Mouse (Mus musculus) A20 (cell line): ENCODE data around the gene Duox1.
A peak's percentile ranks its signal among the peaks of the same experiment; 100 is the strongest.
"Not testable (repeated sequence)": the region's sequence is repeated elsewhere in the genome, so short reads cannot be mapped to it uniquely, and the experiment has no call there.

Source experiments
- DNase-seq: peaks from one replicate; pipeline ENCODE4 v3.0.0-alpha.2; 2011; ENCODE audit warnings: low read depth, low spot score

The Duox1 gene

DNA sequence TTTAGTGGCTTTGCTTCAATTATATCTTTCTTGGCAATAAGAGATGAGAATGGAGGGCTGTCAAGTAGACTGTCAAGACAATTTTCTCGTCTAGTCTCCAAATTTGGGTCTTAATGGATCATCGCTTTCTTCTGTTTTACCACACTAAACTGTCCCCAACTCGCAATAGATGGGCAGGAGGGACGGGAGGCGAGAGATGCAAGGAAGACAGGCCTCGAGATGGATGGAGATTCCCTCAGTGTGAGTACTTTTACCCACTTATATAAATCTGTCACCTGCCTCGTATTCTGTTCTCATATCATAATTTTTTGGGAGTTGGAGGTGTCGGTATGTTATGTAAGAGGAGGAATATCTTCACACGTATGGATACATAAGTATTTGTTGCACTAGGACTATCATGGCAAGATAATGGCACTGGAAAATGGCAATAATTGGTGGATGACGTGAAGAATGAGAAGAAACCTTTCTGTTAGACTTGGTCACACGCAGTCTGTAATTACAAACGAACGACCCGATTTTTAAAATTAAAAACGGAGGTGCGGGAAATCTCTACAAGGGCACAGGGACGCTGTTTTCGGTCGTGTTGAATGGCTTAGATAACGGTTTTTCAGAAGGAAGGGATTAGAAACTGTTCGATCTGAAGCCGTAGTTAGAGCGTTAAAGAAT is 59.3 kb downstream of the Duox1 start:
- DNase-seq: no peak

DNA sequence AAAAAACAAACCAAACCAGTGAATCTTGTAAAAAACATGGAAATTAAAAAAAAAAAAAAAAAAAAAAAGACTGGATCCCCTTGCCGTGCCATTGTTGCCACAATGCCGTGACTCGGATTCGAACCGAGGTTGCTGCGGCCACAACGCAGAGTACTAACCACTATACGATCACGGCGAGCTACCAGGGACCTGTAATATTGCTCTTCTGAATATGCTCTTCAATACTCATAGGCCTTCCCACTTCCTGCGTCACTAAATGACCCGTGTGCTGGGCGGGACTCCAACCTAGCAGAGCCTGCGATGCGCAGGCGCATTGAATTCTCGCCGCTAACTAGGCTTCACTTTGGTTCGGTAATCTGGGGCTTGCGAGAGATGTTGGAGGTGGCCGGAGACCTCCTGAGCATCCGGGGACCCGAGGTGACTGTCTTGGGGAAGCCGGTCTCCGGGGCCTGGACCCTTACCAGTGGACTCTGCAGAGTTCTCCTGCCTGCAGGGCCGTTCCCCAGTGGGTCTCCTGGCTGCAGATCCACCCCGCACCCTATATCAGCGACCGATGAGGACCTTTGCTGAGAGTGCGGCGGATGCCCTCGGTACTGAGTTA is 60.0 kb downstream of the Duox1 start:
- DNase-seq: peak; percentile 100

DNA sequence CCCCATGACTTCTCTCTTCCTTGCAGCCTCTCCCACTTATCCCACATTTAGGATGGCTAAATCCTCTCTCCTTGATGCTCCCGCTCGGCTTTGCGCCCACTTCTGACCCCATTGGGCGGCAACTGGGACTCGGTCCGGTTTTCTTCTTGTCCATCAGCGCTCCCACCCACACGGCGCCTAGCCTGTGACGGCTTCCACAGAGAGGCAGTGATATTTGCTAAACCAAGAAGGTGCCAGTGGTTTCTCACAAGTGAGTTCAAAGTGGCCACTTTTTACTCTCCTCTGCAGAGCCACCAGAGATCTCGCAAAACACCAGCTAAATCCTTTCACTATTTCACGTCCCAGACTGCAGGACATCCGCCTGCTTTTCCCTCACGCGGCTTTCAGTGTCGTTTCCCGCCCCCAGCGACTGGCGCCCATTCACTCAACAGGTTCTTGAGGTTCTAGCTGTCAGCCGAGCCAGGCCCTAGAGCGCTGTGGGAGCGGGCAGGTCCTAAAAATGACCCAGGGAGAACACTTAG is 60.6 kb downstream of the Duox1 start:
- DNase-seq: peak; percentile 87

- DNase-seq: peak; percentile 97
These were observed 61.8 kb downstream of the Duox1 start for GRCm38 (mm10) chr2:122377215-122377674.

GRCm38 (mm10) chr2:122377751-122378246 is 62.3 kb downstream of the Duox1 start:
- peak; percentile 83 for DNase-seq

GRCm38 (mm10) chr2:122378421-122379291 is 63.2 kb downstream of the Duox1 start:
- DNase-seq: peak; percentile 57

DNA sequence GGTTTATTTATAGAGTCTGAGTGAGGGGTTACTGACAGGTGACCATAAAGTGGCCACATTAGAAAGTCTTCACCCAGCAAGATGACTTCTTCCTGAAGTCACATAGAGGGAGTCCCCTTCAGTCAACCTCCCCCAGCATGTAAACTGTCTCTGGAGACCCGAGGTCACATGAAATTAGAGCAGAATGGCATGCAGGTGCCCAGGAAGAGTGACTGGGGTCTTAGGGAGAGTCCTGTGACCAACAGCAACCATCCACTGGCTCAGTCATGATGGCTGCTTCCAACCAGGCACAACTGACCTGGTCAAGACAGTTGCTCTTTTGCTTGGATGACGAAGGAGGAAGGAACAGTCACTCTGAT is 63.8 kb downstream of the Duox1 start:
- no peak for DNase-seq

GRCm38 (mm10) chr2:122380768-122381311 is 65.4 kb downstream of the Duox1 start:
- peak; percentile 74 for DNase-seq

DNA sequence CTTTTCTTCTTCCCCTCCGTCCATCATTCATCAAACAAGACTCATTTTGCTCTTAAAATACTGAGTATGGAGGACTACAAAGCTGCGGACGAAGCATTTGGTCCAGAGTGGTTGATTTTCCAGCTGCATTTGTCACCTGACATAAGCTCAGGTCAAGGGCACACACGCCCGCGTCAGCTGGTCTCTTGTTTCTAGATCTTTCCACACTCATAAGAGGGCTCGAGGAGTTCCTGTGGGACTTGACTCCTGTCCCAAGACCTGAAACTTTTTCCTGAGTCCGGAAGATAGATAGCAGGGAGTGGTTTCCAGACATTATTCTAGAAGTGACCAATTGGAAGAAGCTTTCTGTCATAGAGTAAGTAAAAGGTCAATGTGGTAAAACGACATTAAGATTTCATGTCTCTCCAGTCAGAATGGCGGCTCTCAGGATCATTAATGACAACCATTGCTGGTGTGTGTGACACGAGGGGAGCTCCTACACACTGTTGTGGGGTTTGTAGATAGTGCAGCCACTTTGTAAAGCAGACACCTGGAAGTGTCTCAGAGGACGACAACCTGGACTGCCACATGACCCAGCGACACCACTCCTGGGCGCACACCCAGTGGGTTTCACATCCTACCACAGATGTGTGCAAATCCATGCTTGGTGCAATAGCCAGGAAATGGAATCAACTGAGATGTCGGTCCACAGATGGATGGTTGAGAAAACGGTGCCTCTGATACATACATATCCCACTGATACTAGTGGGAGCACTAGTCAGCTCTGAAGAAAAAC is 66.0 kb downstream of the Duox1 start:
- DNase-seq: no peak

- DNase-seq: no peak
These were observed 66.6 kb downstream of the Duox1 start for GRCm38 (mm10) chr2:122382121-122382520.

DNA sequence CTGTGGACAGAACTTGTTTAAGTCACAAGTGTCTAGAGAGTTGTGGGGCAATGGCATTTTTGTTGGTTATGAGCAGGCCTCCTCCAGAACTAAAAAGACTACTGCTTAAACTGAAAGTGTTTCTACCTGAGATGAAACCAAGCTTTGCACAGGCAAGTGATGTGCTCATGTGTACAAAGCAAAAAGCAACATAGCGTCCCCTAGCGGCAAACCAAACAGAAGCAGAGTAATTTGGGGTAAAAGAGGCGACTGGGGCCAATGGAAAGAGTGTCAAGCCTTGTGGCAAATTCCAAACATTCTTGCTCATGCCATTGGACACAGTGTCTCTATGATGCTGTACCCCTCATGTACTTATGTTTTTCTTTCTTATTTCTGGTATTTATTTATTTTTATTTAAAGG is 69.6 kb downstream of the Duox1 start:
- peak; percentile 34 for DNase-seq

- not testable (repeated sequence) for DNase-seq
These were observed 71.7 kb downstream of the Duox1 start for GRCm38 (mm10) chr2:122387135-122387534.

DNA sequence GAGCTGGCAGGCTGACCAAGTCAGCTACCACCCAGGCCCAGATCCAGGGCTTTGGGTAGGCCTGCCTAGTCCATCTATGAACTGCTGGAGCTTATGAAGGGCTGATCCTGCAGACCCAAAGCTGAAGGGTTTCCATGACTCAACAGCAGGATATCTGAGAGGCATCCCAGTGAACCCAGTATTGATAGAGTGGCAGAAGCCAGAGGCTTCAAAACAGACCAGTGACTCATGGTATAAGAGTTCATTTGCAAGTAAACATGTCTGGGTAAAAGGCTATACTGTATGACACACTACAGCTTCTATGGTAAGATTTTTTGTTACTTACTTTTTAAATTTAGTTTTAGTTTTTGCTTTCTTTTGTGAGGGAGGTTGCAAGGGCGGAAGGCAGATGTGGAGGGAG is 80.7 kb downstream of the Duox1 start:
- DNase-seq: no peak
